Mouse (Mus musculus): Measurements from ENCODE around the gene Gpx5. TPM values are rescaled to one million over a fixed set of nuclear protein-coding genes. Genes with fewer than 3 reads are reported as not detected.

The Gpx5 gene
- polyA plus RNA-seq, 1 experiment from 2014 or later = not detected

DNA sequence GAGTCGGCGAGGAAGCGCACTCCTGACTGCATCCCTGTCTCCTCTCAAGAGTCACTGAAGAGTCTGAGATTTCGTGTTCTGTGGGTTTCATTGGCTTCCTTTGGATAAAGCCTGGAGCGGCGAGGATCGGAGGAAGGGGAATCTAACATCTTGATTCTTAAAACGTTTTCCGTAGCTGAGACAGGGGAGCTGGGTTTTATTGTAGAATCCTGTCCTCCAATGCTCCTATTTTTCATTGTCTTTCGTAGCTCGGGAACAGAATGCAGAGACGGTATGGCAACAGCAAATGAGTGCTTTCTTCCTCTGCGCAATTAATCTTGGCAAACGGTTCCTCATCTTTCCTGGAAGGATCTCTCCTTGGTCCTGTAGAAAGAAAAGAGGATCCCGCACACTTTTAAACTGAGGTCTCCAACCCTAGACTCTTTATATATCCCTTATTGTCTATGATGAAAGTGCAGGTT is 33.3 kb downstream of the Gpx5 start:
- no peaks in the 10 kb centered on the region for H3K4me1 ChIP-seq (ENCODE audit: insufficient read depth)
- no peak overlapping the region for H3K27ac ChIP-seq (ENCODE audit: low read depth)
- no peaks in the 10 kb centered on the region for H3K36me3 ChIP-seq (ENCODE audit: insufficient read depth)
- peak overlapping the region; percentile 30; the same call in 1 of the 2 replicates for H3K9ac ChIP-seq
- DNase-seq (peak; percentile 52), ATAC-seq (ENCODE audit: insufficient read depth) (no peak)
- no peaks in the 10 kb centered on the region for H3K9me3 ChIP-seq (ENCODE audit: low read depth, low read length)
- peak overlapping the region; percentile 70 for H3K4me2 ChIP-seq
- no peak for TF ChIP-seq CTCF (IDR thresholded peaks at IDR 0.05; ENCODE audit: low read depth)
- peak overlapping the region; percentile 42 for H3K4me3 ChIP-seq (ENCODE audit: low read depth, low read length)
- H3K27me3 ChIP-seq (ENCODE audit: insufficient read depth, low read length) = no peaks in the 10 kb centered on the region; the same call in 1 of the 2 replicates
- under 1% methylated on average over 15 of the region's 15 CpGs for WGBS

DNA sequence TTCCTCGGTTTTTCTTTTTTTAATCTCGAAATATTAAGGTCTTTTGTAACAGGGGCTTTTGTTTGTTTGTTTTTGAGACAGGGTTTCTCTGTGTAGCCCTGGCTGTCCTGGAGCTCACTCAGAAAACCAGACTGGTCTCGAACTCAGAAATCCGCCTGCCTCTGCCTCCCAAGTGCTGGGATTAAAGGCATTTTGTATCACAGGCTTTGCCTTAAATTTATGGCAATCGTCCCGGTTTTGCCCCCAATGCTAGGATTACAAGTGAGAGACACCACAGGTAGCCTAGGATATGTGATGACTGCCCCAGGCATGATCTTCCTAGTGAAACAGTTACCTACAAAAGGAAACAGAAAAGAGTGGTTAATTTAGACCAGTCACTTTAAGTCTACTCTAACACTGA is 34.0 kb downstream of the Gpx5 start:
- Histone ChIP-seq H3K27me3 (ENCODE audit: insufficient read depth, low read length) (no peaks in the 10 kb centered on the region; the same call in 1 of the 2 replicates), H3K9me3 (ENCODE audit: low read depth, low read length) (no peaks in the 10 kb centered on the region), H3K4me1 (ENCODE audit: insufficient read depth) (no peaks in the 10 kb centered on the region), H3K9ac (no peak overlapping the region), H3K27ac (ENCODE audit: low read depth) (no peak overlapping the region), H3K4me3 (ENCODE audit: low read depth, low read length) (peak overlapping the region; percentile 42), H3K36me3 (ENCODE audit: insufficient read depth) (no peaks in the 10 kb centered on the region), H3K4me2 (peak overlapping the region; percentile 70)
- no peak for DNase-seq
- TF ChIP-seq CTCF (IDR thresholded peaks at IDR 0.05; ENCODE audit: low read depth) = no peak
- 15% methylated on average over 6 of the region's 6 CpGs for WGBS
- ATAC-seq (ENCODE audit: insufficient read depth) = no peak

DNA sequence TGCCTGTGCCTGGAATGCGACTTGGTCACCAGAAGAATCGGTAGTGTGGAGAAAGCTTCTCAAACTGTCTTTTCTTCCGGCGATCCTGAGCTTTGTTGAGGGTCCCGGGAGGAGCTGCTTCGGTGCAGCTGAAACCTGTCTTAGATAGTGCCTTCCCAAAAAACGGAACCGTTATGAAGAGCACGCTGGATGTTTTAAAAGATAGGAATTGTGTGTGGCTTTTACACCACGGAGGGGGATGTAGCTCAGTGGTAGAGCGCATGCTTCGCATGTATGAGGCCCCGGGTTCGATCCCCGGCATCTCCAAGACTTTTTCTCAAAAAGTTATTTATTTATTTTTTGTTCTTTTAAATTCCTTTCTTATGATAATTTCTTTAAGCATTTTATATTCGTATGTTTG is 38.5 kb downstream of the Gpx5 start:
- peak; percentile 87 for ATAC-seq (ENCODE audit: insufficient read depth)
- peak overlapping the region; percentile 40; the same call in 1 of the 2 replicates for H3K9ac ChIP-seq

DNA sequence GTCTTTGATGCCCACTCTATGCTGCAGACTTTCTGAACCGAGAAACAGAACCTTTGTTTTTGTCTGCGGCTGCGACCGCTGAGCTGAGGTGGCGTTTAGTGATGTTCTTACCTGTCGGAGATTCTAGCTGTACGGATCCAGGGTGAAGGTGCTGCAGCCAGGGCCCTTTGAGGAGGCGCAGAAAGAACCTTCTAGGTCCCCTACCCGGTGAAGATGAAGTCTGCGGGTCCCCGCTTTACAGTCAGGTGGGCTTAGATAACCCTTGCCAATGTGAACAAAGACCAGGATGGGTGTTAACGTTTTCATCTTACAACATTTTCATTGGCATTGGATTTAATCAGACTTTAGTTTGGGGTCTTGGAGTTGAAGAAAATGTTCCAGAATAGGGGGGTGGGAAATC is 39.0 kb downstream of the Gpx5 start:
- no peak for TF ChIP-seq CTCF (IDR thresholded peaks at IDR 0.05; ENCODE audit: low read depth)
- peak overlapping the region; percentile 75 for H3K4me2 ChIP-seq
- H3K9ac ChIP-seq = peak overlapping the region; percentile 40
- H3K27ac ChIP-seq (ENCODE audit: low read depth) = no peak overlapping the region
- no peaks in the 10 kb centered on the region for H3K4me1 ChIP-seq (ENCODE audit: insufficient read depth)
- 1% methylated on average over 12 of the region's 12 CpGs for WGBS
- peak; percentile 41; the same call in 1 of the 2 replicates for ATAC-seq (ENCODE audit: insufficient read depth)
- H3K36me3 ChIP-seq (ENCODE audit: insufficient read depth) = no peaks in the 10 kb centered on the region
- peak overlapping the region; percentile 48 for H3K4me3 ChIP-seq (ENCODE audit: low read depth, low read length)
- DNase-seq = no peak
- H3K27me3 ChIP-seq (ENCODE audit: insufficient read depth, low read length) = no peaks in the 10 kb centered on the region; the same call in 1 of the 2 replicates
- H3K9me3 ChIP-seq (ENCODE audit: low read depth, low read length) = no peaks in the 10 kb centered on the region

More for the DNA sequence above, 38.5 kb downstream of the Gpx5 start:
- Histone ChIP-seq H3K9me3 (ENCODE audit: low read depth, low read length) (no peaks in the 10 kb centered on the region), H3K4me2 (peak overlapping the region; percentile 75), H3K4me3 (ENCODE audit: low read depth, low read length) (peak overlapping the region; percentile 48), H3K4me1 (ENCODE audit: insufficient read depth) (no peaks in the 10 kb centered on the region), H3K27me3 (ENCODE audit: insufficient read depth, low read length) (no peaks in the 10 kb centered on the region; the same call in 1 of the 2 replicates), H3K36me3 (ENCODE audit: insufficient read depth) (no peaks in the 10 kb centered on the region), H3K27ac (ENCODE audit: low read depth) (no peak overlapping the region)
- no peak for TF ChIP-seq CTCF (IDR thresholded peaks at IDR 0.05; ENCODE audit: low read depth)
- peak; percentile 88 for DNase-seq
- under 1% methylated on average over 16 of the region's 16 CpGs for WGBS

DNA sequence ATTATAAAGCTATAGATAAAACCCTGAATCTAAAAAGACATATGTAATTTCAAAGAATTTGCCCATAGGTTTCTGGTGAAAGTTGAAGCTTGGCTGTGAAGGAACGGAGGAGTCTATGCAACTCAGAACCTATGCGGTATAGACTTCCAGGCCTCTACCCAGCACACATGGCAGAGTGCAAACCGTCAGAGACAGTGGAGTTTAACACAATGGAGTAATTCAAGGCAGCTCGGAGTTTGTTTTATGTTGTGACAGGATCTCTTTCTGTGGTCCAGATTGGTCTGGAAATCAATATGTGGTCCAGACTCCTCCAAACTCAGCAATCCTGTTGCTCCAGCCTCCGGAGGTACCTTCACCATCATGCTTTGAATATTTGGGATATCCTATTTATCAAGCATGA is 39.5 kb downstream of the Gpx5 start:
- H3K4me2 ChIP-seq = peak overlapping the region; percentile 75
- H3K27me3 ChIP-seq (ENCODE audit: insufficient read depth, low read length) = no peaks in the 10 kb centered on the region; the same call in 1 of the 2 replicates
- no peaks in the 10 kb centered on the region for H3K36me3 ChIP-seq (ENCODE audit: insufficient read depth)
- 19% methylated on average over 5 of the region's 5 CpGs for WGBS
- ATAC-seq (ENCODE audit: insufficient read depth) (no peak), DNase-seq (no peak)
- TF ChIP-seq CTCF (IDR thresholded peaks at IDR 0.05; ENCODE audit: low read depth) = no peak
- H3K4me3 ChIP-seq (ENCODE audit: low read depth, low read length) = peak overlapping the region; percentile 48
- no peaks in the 10 kb centered on the region for H3K4me1 ChIP-seq (ENCODE audit: insufficient read depth)
- H3K9me3 ChIP-seq (ENCODE audit: low read depth, low read length) = no peaks in the 10 kb centered on the region
- H3K27ac ChIP-seq (ENCODE audit: low read depth) = no peak overlapping the region
- no peak overlapping the region for H3K9ac ChIP-seq

DNA sequence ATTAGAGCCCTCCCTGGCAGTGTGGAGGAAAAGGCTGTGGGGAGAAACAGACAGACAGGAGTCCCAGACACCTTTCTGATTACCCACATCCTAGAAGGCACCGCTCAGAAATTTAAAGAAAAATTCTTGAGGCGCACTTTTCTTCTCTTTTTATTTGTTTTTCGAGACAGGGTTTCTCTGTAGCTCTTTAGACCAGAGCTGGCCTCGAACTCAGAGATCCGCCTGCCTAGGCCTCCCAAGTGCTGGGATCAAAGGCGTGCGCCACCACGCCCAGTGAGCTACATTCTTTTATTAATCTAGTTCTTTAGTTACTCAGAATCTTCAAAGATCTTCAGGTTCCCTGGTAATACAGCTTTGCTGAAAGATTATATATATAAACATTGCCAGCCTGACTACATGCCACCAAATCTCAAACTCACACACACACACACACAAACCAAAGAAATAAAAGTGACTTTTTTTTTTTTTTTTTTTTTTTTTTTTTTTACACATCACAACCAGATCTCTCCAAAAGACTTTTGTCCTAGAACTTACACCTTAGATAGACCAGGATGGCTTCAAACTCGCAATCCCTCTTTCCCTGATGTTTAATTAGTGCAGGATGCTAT is 42.4 kb downstream of the Gpx5 start:
- 43% methylated on average over 9 of the region's 9 CpGs for WGBS
- Histone ChIP-seq H3K27me3 (ENCODE audit: insufficient read depth, low read length) (no peaks in the 10 kb centered on the region), H3K9me3 (ENCODE audit: low read depth, low read length) (no peaks in the 10 kb centered on the region), H3K27ac (ENCODE audit: low read depth) (no peak overlapping the region), H3K4me2 (no peak overlapping the region), H3K4me1 (ENCODE audit: insufficient read depth) (no peaks in the 10 kb centered on the region), H3K4me3 (ENCODE audit: low read depth, low read length) (no peak overlapping the region), H3K36me3 (ENCODE audit: insufficient read depth) (no peaks in the 10 kb centered on the region), H3K9ac (no peak overlapping the region)
- ATAC-seq (ENCODE audit: insufficient read depth) = no peak
- DNase-seq = no peak
- TF ChIP-seq CTCF (IDR thresholded peaks at IDR 0.05; ENCODE audit: low read depth) = no peak

DNA sequence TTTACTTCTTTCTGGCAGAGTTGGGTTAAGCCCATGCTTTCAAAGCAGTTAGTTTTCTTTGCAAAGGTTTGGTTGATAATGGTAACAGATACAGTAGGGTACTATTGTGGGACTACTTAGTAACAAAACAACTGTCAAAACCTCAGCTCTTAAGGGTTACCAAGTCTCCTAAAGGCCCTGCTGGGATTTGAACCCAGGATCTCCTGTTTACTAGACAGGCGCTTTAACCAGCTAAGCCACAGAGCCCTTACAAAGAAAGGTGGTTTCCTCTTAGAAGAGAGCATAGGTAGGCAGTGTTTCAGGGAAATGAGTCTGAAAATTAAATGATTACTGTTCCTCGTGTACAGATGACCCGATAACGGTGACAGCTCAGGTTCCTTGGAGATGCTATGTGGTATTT is 43.5 kb downstream of the Gpx5 start:
- H3K27ac ChIP-seq (ENCODE audit: low read depth) = no peak overlapping the region
- no peaks in the 10 kb centered on the region for H3K9me3 ChIP-seq (ENCODE audit: low read depth, low read length)
- no peaks in the 10 kb centered on the region for H3K27me3 ChIP-seq (ENCODE audit: insufficient read depth, low read length)
- no peak for TF ChIP-seq CTCF (IDR thresholded peaks at IDR 0.05; ENCODE audit: low read depth)
- DNase-seq (peak; percentile 32), ATAC-seq (ENCODE audit: insufficient read depth) (no peak)
- H3K4me1 ChIP-seq (ENCODE audit: insufficient read depth) = no peaks in the 10 kb centered on the region
- H3K4me2 ChIP-seq = no peak overlapping the region
- no peak overlapping the region for H3K4me3 ChIP-seq (ENCODE audit: low read depth, low read length)
- no peak overlapping the region for H3K9ac ChIP-seq
- WGBS = 31% methylated on average over 4 of the region's 4 CpGs
- no peaks in the 10 kb centered on the region for H3K36me3 ChIP-seq (ENCODE audit: insufficient read depth)

All from lung, embryonic 14.5 days (tissue).